8 mouse cellular contexts compared by ENCODE assay signal in genomic region chr17:62415152-62415551, GRCm38 (mm10).
DNase-seq lines count a peak whose midpoint lies in the region; ATAC-seq lines count a peak whose summit lies in the region.

No protein-coding gene starts in this region.

- ATAC-seq in activated CD4-positive, CD25-positive, alpha-beta regulatory T cell, adult 4 months = no peak
- ATAC-seq in monocyte, adult 5-6 weeks (replicated peaks; ENCODE audit: insufficient number of reproducible peaks, low FRiP score, low TSS enrichment, poor library complexity, severe bottlenecking) = no peak

- peak; percentile 3 for DNase-seq in cerebellum, adult 9-10 months
- no peak for DNase-seq in cerebellum, adult 11 months
- DNase-seq in 3T3-L1 (ENCODE audit: low read depth, low spot score) = peak; percentile 73
- peak; percentile 26 for DNase-seq in gastrocnemius, postnatal 10 days
- peak; percentile 34 to 51 for DNase-seq in layer of hippocampus, postnatal 36 days
- DNase-seq in neural tube, embryonic 10.5 days (ENCODE audit: extremely low spot score, low spot score) = no peak

Comparison
In these comparisons a context has a peak if more than half of its experiments do, and no peak if none do; other contexts are left out.
1. DNase-seq: peak in cerebellum, adult 9-10 months (single experiment), 3T3-L1 (single experiment), gastrocnemius, postnatal 10 days (single experiment) and layer of hippocampus, postnatal 36 days (2 of 2); none in cerebellum, adult 11 months (single experiment) and neural tube, embryonic 10.5 days (single experiment).